Mouse (Mus musculus) liver, postnatal 0 days (tissue): ENCODE measurements around the gene Vti1a.

Experiments
- CTCF ChIP-seq: sonication (generic); IDR thresholded peaks from 2 replicates; pipeline ENCODE4 v1.5.1; 2016; ENCODE audit warnings: antibody characterized with exemption, low read depth
- EP300 ChIP-seq: IDR thresholded peaks from 2 replicates; pipeline ENCODE4 v1.6.1; 2016; ENCODE audit warnings: antibody characterized with exemption, low read depth, mild to moderate bottlenecking

DNA sequence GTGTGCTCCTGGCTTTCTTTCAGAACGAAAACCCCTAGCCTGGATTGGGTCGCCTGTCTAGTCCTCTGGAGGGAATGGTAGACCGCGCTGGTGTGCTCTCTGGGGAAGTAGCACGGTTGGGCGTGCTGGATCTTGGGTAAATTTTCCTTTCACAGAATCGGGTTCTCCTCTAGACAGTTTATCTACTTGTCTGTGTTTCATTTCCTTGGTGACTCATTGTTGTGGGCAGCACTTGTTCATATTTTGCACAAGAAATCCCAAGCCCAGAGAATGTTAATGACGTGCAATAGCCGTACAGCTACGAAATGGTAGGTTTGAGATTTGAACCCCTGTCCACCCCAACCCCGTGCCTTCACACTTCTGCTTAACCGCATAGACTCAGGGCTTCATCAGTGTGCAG, 145.9 kb downstream of the Vti1a start:
- TF ChIP-seq CTCF (no peak), EP300 (no peak)
